Mouse (Mus musculus): ENCODE measurements around the gene Minpp1. TPM values are rescaled to one million over a fixed set of nuclear protein-coding genes. Genes with fewer than 3 reads are reported as not detected.

Minpp1 gene
- polyA plus RNA-seq, 1 experiment, result 272 TPM

GRCm38 (mm10) chr19:32534887-32535286 is 49.3 kb downstream of the Minpp1 start:
- no peak for TF ChIP-seq GATA1 (IDR thresholded peaks at IDR 0.05; ENCODE audit: low read length)

- no peak for TF ChIP-seq GATA1 (IDR thresholded peaks at IDR 0.05; ENCODE audit: low read length)
Observed at GRCm38 (mm10) chr19:32542784-32543490, 57.4 kb downstream of the Minpp1 start.

GRCm38 (mm10) chr19:32547396-32547795 is 61.8 kb downstream of the Minpp1 start:
- no peak for TF ChIP-seq GATA1 (IDR thresholded peaks at IDR 0.05; ENCODE audit: low read length)

DNA sequence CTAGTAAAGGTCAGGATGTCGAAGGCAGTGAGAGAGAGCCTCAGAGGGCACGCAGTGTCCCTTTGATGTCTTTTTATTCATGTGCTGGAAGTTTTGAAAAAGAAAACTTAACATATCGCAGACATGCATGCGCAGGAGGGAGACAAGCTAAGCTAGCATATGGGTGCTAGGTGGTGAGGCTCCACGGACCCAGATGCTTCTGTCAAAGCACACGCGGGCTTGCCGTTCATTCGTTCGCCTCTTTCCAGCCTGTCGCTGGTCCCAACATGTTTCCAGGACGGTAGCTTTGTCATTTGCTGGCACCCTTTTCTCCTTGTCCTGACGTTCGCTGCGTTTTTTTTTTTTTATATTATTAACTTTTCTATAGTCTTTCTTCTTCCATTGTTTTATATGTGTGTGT is 62.6 kb downstream of the Minpp1 start:
- no peak for TF ChIP-seq GATA1 (IDR thresholded peaks at IDR 0.05; ENCODE audit: low read length)

DNA sequence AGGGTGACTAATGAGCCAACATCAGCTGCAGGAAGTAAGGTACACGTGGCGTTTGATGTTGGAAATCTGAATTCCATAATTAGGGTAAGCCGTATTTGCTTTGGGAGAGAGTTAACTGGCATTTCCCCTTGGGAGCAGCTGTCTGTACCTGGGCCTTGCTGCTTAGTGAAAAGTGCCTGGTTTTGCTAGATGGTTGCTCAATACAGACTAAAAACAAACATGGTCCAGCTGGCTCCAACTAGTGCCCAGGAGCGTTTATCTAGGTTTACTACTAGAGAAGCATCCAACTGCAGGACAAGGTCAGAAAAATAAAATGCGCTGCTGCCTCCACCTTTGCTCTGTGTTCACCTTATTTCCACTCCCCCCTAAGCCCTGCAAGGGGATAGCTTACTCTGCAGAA is 64.9 kb downstream of the Minpp1 start:
- TF ChIP-seq GATA1 (IDR thresholded peaks at IDR 0.05; ENCODE audit: low read length), result no peak

DNA sequence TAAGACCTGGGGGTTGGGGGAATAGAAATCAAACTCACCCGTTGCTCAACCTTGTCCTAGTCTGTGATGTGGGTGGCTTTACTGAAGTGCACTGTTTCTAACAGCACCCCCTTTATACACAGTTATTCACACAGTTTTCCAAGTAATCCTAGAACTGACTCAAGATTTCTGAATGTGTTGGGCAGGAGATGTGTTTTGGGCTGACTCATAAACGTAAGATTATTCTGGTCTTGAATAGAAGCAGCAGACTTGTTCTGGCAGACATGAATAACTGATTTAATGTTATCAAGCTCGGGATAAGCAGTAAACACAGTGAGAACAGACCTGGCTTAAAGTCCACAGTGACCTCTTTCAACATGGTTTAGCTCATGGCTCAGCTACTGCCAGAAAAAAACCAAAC is 65.9 kb downstream of the Minpp1 start:
- TF ChIP-seq GATA1 (IDR thresholded peaks at IDR 0.05; ENCODE audit: low read length), result no peak

DNA sequence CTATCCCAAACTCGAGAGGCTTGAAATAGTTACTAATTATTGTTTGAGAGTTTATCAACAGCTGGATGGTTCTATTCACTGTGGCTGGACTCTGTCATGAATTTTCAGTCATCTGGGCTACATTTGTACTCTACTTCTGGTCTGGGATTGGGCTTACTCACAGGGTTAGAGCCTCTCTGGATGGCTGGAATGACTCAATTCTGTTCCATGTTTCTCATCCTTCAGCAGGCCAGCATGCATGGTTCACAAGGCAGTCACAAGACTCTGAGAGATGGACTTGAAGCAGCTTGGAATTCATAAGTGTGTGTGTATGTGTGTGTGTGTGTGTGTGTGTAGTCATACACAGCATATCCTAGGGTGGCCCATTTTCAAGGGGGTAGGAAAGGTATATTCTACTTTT is 66.5 kb downstream of the Minpp1 start:
- no peak for TF ChIP-seq GATA1 (IDR thresholded peaks at IDR 0.05; ENCODE audit: low read length)

GRCm38 (mm10) chr19:32553310-32553709 is 67.7 kb downstream of the Minpp1 start:
- TF ChIP-seq GATA1 (IDR thresholded peaks at IDR 0.05; ENCODE audit: low read length), result no peak

- TF ChIP-seq GATA1 (IDR thresholded peaks at IDR 0.05; ENCODE audit: low read length), result no peak
Observed at GRCm38 (mm10) chr19:32555257-32555656, 69.7 kb downstream of the Minpp1 start.

Other genes with a start within 250 kb of the Minpp1 start
- 12.0 and 18.2 TPM in 2 replicates for gene Sgms1, start 96.1 kb upstream of the Minpp1 start, polyA plus RNA-seq (2012)
- 0.82 and 1.1 TPM in 2 replicates for gene Rpl9-ps6, start 19.2 kb upstream of the Minpp1 start, polyA plus RNA-seq (2012)
- 1.2 and 2.6 TPM in 2 replicates for gene Papss2, start 110.0 kb downstream of the Minpp1 start, polyA plus RNA-seq (2012)

Measured in G1E-ER4 (cell line).